Mouse (Mus musculus) kidney, embryonic 16.5 days (tissue): ENCODE measurements around the gene Vps37c. TPM values are rescaled to one million over a fixed set of nuclear protein-coding genes. Genes with fewer than 3 reads are reported as not detected.

Experiments used
- ATAC-seq: fragments of 200-750 bp; cut with Nextera tagmentation; 2 replicates; pipeline ENCODE4 v1.8.0; 2017; ENCODE audit warnings: moderate TSS enrichment; ENCODE audit not compliant: low FRiP score, low TSS enrichment
- H3K27ac ChIP-seq: fragments of 300-500 bp; sonication (generic); 2 replicates; pipeline ENCODE4 v1.5.1; 2014; ENCODE audit warnings: low read length
- H3K27me3 ChIP-seq: fragments of 300-500 bp; sonication (generic); 2 replicates; pipeline ENCODE4 v1.6.1; 2014; ENCODE audit warnings: low read length, control low read depth, mixed read lengths; ENCODE audit not compliant: insufficient read depth
- H3K36me3 ChIP-seq: fragments of 300-500 bp; sonication (generic); 2 replicates; pipeline ENCODE4 v1.6.1; 2014; ENCODE audit warnings: low read length, control low read depth, mixed read lengths; ENCODE audit not compliant: insufficient read depth
- H3K4me1 ChIP-seq: fragments of 300-500 bp; sonication (generic); 2 replicates; pipeline ENCODE4 v1.6.1; 2014; ENCODE audit warnings: low read length, control low read depth, mixed read lengths; ENCODE audit not compliant: insufficient read depth
- H3K4me2 ChIP-seq: fragments of 300-500 bp; sonication (generic); replicated peaks from 2 replicates; pipeline ENCODE4 v1.6.1; 2014; ENCODE audit warnings: low read depth, low read length
- H3K4me3 ChIP-seq: fragments of 300-500 bp; sonication (generic); 2 replicates; pipeline ENCODE4 v1.5.1; 2014; ENCODE audit warnings: mild to moderate bottlenecking, low read length
- H3K9ac ChIP-seq: fragments of 300-500 bp; sonication (generic); replicated peaks from 2 replicates; pipeline ENCODE4 v1.6.1; 2014; ENCODE audit warnings: low read length
- H3K9me3 ChIP-seq: fragments of 300-500 bp; sonication (generic); 2 replicates; pipeline ENCODE4 v1.6.1; 2016; ENCODE audit warnings: low read length, control low read depth
- WGBS: fragments of 180-500 bp; shearing (Covaris S2); extraction: QIAGEN DNeasy Blood & Tissue Kit; methylation state at CpG from one replicate; pipeline ENCODE4 v1.1.7; 2014; 5-methylcytosine and 5-hydroxymethylcytosine counted together
- polyA plus RNA-seq: library from polyadenylated mRNA; unstranded; fragments of >200 nt; fragmentation: Nextera tagmentation; extraction: Ambion mirVana; gene quantifications from 2 replicates; pipeline ENCODE4 v1.2.1, GENCODE M21; 2015

Vps37c gene
- polyA plus RNA-seq, 1 experiment from 2014 or later: 37.6 TPM

DNA sequence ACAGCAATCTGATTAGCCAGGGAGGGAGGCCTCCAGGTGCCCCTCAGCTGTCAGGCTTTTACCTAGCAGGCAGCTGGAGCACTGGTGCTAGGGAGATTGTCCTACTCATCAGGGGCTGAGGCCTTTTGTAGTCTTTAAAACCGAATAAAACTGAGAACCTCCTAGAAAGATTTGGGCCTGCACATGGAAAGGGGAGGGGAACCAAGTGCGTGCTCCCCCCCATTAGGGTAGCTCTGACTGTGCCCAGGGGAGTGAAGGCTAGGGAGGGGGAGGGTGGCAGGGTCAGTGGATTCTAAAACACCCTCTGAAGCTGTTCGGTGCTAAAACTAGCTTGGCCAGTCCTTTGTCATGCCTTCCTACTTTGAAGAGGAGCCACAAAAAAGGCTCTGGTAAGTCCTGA lies 32.0 kb downstream of the Vps37c start:
- no peaks in the 10 kb centered on the region for H3K27me3 ChIP-seq
- WGBS: 26% methylated on average over 3 of the region's 3 CpGs
- no peak overlapping the region for H3K4me2 ChIP-seq
- ATAC-seq: no peak
- peaks cover 27% of the 10 kb centered on the region for H3K4me1 ChIP-seq
- H3K27ac ChIP-seq: no peak overlapping the region
- no peak overlapping the region; the same call in 1 of the 2 replicates for H3K9ac ChIP-seq
- H3K36me3 ChIP-seq: no peaks in the 10 kb centered on the region
- H3K4me3 ChIP-seq: no peak overlapping the region
- no peaks in the 10 kb centered on the region for H3K9me3 ChIP-seq

GRCm38 (mm10) chr19:10721064-10721463 lies 32.5 kb downstream of the Vps37c start:
- H3K27ac ChIP-seq: no peak overlapping the region
- peaks cover 27% of the 10 kb centered on the region for H3K4me1 ChIP-seq
- H3K9ac ChIP-seq: no peak overlapping the region
- 39% methylated on average over 5 of the region's 5 CpGs for WGBS
- ATAC-seq: no peak
- no peaks in the 10 kb centered on the region for H3K27me3 ChIP-seq
- H3K9me3 ChIP-seq: no peaks in the 10 kb centered on the region
- H3K36me3 ChIP-seq: no peaks in the 10 kb centered on the region
- H3K4me2 ChIP-seq: no peak overlapping the region
- no peak overlapping the region for H3K4me3 ChIP-seq

DNA sequence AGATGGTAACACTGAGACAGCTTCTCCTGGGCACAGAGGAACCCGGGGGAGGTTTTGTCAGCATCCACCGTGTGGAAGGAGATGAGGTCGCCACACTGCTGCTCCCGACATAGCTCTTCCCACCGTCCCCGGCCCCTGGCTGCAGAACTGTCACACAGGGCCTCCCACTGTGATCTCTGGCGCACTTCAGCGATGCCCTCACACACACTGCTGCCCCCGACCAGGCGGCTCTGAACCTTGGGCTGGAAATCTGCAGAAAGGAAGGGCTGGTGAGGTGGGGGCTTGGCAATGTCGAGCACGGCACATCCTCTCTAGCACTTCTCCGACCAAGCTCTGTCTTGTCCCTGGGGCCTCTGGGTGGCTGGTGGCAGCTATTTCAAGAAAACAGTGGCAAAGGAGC lies 34.5 kb downstream of the Vps37c start:
- H3K4me2 ChIP-seq: no peak overlapping the region
- H3K4me3 ChIP-seq: no peak overlapping the region
- peak; percentile 57; the same call in 1 of the 2 replicates for ATAC-seq
- no peaks in the 10 kb centered on the region for H3K36me3 ChIP-seq
- no peaks in the 10 kb centered on the region for H3K9me3 ChIP-seq
- 9% methylated on average over 13 of the region's 13 CpGs for WGBS
- H3K4me1 ChIP-seq: peaks cover 27% of the 10 kb centered on the region
- no peak overlapping the region for H3K27ac ChIP-seq
- H3K27me3 ChIP-seq: no peaks in the 10 kb centered on the region
- H3K9ac ChIP-seq: no peak overlapping the region

- Histone ChIP-seq H3K9me3 (no peaks in the 10 kb centered on the region), H3K4me3 (no peak overlapping the region), H3K4me2 (no peak overlapping the region), H3K4me1 (peaks cover 24% of the 10 kb centered on the region), H3K36me3 (no peaks in the 10 kb centered on the region), H3K27ac (no peak overlapping the region), H3K9ac (no peak overlapping the region), H3K27me3 (no peaks in the 10 kb centered on the region)
- ATAC-seq: no peak
- WGBS: 40% methylated on average over 5 of the region's 5 CpGs
Observed at GRCm38 (mm10) chr19:10723649-10724048, 35.1 kb downstream of the Vps37c start.

- Histone ChIP-seq H3K4me2 (no peak overlapping the region), H3K4me1 (peaks cover 18% of the 10 kb centered on the region), H3K9me3 (no peaks in the 10 kb centered on the region), H3K27ac (no peak overlapping the region), H3K4me3 (no peak overlapping the region), H3K27me3 (no peaks in the 10 kb centered on the region), H3K36me3 (no peaks in the 10 kb centered on the region), H3K9ac (no peak overlapping the region; the same call in 1 of the 2 replicates)
- WGBS: 66% methylated on average over 13 of the region's 13 CpGs
- no peak for ATAC-seq
Observed at GRCm38 (mm10) chr19:10724629-10725363, 36.3 kb downstream of the Vps37c start.

DNA sequence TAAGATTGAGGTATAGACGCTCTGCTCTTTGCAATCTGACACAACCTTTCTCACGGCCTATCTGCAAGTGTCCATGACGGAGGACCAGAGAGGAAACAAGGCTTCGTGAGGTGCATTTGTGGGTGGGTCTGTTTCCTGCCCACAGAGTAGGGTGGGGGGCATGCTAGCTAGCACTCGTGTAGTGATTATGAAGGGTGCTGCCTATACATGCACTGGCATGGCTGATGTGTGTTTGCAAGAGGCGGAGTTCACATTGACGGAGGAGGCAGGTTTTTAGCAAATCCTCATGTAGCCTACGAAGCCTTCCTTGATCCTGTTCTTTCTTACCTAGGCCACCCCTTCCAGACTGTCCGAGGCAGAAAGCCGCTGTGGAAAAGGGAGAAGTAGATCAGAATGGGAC lies 41.4 kb downstream of the Vps37c start:
- Histone ChIP-seq H3K9me3 (no peaks in the 10 kb centered on the region), H3K27me3 (no peaks in the 10 kb centered on the region), H3K4me2 (no peak overlapping the region), H3K27ac (no peak overlapping the region), H3K36me3 (no peaks in the 10 kb centered on the region), H3K4me1 (no peaks in the 10 kb centered on the region), H3K4me3 (no peak overlapping the region), H3K9ac (no peak overlapping the region)
- WGBS: 87% methylated on average over 10 of the region's 10 CpGs
- ATAC-seq: no peak

DNA sequence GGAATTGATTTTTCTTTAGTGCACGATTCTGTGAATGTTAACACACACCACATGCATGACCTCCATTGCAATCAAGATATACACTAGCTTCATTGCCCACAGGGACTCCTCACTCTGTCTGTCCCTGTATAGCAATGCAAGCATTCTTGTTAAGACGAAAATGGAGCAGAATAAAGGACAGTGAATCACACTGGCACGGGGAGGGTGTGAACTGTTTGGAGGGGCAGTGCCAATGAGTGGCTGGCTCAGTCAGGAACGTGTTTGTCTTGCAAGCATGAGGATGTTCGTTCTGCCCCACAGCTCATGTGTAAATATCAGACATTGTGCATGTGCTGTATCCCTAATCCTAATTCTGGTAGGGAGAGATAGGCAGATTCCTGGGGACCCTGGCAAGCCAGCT lies 41.9 kb downstream of the Vps37c start:
- WGBS: 75% methylated on average over 5 of the region's 5 CpGs
- H3K36me3 ChIP-seq: no peaks in the 10 kb centered on the region
- H3K9ac ChIP-seq: no peak overlapping the region
- H3K4me3 ChIP-seq: no peak overlapping the region
- H3K4me2 ChIP-seq: no peak overlapping the region
- H3K27me3 ChIP-seq: no peaks in the 10 kb centered on the region
- no peaks in the 10 kb centered on the region for H3K9me3 ChIP-seq
- H3K4me1 ChIP-seq: no peaks in the 10 kb centered on the region
- H3K27ac ChIP-seq: no peak overlapping the region
- ATAC-seq: no peak

DNA sequence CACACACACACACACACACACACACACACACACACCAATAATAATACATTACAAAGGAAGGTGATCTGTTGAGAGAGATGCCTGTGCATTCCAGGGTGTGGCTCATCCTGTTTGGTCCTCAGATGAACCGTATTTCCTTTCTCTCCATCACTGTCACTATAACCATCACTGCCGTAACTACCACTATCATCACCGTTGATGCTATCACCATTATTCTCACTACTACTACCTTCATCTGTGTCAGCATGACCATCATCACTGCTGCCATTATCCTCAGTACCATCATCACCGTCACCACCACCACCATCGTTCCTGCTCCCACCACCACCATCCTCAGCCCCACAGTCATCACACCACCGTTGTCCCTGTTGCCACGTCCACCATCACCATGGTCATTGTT lies 43.4 kb downstream of the Vps37c start:
- 94% methylated on average over 7 of the region's 7 CpGs for WGBS
- ATAC-seq: no peak
- no peak overlapping the region for H3K4me2 ChIP-seq
- no peak overlapping the region for H3K9ac ChIP-seq
- H3K36me3 ChIP-seq: no peaks in the 10 kb centered on the region
- H3K9me3 ChIP-seq: no peaks in the 10 kb centered on the region
- H3K4me1 ChIP-seq: no peaks in the 10 kb centered on the region
- H3K27me3 ChIP-seq: no peaks in the 10 kb centered on the region
- H3K27ac ChIP-seq: no peak overlapping the region
- H3K4me3 ChIP-seq: no peak overlapping the region

DNA sequence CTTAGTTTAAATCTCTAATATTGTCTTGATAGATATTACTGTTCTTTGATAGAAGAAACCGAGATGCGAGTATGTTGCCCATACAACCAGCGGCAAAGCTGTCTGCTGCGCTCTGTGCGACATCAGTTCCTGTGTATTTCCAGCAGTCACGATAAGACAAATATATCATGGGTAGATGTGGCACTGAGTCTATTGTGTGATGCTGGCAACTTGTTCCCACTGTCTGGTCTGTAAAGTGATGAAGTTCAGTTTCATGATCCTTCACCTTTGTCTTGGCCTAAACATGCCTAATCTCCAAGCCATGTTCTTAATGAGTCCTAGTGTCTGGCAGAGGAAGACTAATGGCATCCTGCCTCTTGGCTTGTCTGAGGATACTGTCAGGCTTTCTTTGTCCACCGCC lies 44.2 kb downstream of the Vps37c start:
- Histone ChIP-seq H3K27me3 (no peaks in the 10 kb centered on the region), H3K4me2 (no peak overlapping the region), H3K9ac (no peak overlapping the region), H3K27ac (no peak overlapping the region), H3K9me3 (no peaks in the 10 kb centered on the region), H3K36me3 (no peaks in the 10 kb centered on the region), H3K4me3 (no peak overlapping the region), H3K4me1 (no peaks in the 10 kb centered on the region)
- no peak for ATAC-seq
- 93% methylated on average over 7 of the region's 7 CpGs for WGBS

DNA sequence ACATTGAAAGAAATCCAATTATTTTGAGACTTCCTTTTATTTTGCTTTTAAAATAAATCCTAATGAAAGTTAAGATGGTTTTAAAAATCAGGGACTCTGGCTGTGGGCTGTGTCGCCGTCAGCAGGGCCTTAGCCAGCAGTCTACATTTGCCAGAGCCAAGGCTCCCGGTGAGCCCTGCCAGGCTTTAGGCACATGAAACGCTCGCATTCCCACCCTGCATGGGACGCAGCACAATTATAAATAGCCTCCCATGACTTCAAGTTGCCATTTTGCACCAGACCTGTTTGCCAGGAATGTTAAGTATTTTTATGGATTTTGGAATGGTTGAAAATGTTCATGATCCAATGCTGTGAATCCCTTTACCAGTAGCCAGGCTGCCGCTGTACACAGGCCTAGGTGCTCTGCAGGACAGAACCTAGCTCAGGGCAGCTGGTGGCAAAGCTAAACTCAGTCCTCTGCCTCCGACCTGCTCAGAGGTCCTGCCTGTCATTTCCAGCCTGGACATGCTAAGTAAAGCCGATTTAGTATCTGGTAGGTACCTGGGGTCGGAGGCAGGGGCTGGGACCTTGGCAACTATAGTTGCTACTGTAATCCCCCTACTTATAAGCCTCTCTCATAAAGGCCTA lies 45.1 kb downstream of the Vps37c start:
- H3K9ac ChIP-seq: no peak overlapping the region
- no peaks in the 10 kb centered on the region for H3K27me3 ChIP-seq
- ATAC-seq: no peak
- no peak overlapping the region for H3K27ac ChIP-seq
- no peaks in the 10 kb centered on the region for H3K36me3 ChIP-seq
- 76% methylated on average over 10 of the region's 10 CpGs for WGBS
- no peak overlapping the region for H3K4me2 ChIP-seq
- H3K9me3 ChIP-seq: no peaks in the 10 kb centered on the region
- no peak overlapping the region for H3K4me3 ChIP-seq
- no peaks in the 10 kb centered on the region for H3K4me1 ChIP-seq
